Mouse (Mus musculus) intestine, embryonic 16.5 days (tissue): Measurements from ENCODE around the gene Otor. TPM values are rescaled to one million over a fixed set of nuclear protein-coding genes. Genes with fewer than 3 reads are reported as not detected.

ENCODE experiments used
- ATAC-seq: fragments of 200-750 bp; cut with Nextera tagmentation; 2 replicates; pipeline ENCODE4 v1.8.0; 2017; ENCODE audit warnings: moderate TSS enrichment, moderate library complexity
- H3K27ac ChIP-seq: fragments of 300-500 bp; sonication (generic); 2 replicates; pipeline ENCODE4 v1.5.1; 2014; ENCODE audit warnings: mild to moderate bottlenecking, low read length
- H3K27me3 ChIP-seq: fragments of 300-500 bp; sonication (generic); replicated peaks from 2 replicates; pipeline ENCODE4 v1.6.1; 2014; ENCODE audit warnings: low read length, control low read depth, mixed read lengths; ENCODE audit not compliant: control insufficient read depth, insufficient read depth
- H3K36me3 ChIP-seq: fragments of 300-500 bp; sonication (generic); 2 replicates; pipeline ENCODE4 v1.6.1; 2014; ENCODE audit warnings: low read length, control low read depth; ENCODE audit not compliant: control insufficient read depth, insufficient read depth
- H3K4me1 ChIP-seq: fragments of 300-500 bp; sonication (generic); 2 replicates; pipeline ENCODE4 v1.6.1; 2014; ENCODE audit warnings: low read length, control low read depth, mixed read lengths; ENCODE audit not compliant: control insufficient read depth, insufficient read depth
- H3K4me2 ChIP-seq: fragments of 300-500 bp; sonication (generic); 2 replicates; pipeline ENCODE4 v1.6.1; 2014; ENCODE audit warnings: low read depth, low read length, control low read depth
- H3K4me3 ChIP-seq: fragments of 300-500 bp; sonication (generic); 2 replicates; pipeline ENCODE4 v1.5.1; 2014; ENCODE audit warnings: mild to moderate bottlenecking, low read length
- H3K9ac ChIP-seq: fragments of 300-500 bp; sonication (generic); 2 replicates; pipeline ENCODE4 v1.6.1; 2014; ENCODE audit warnings: low read depth, low read length
- H3K9me3 ChIP-seq: fragments of 300-500 bp; sonication (generic); 2 replicates; pipeline ENCODE4 v1.6.1; 2016; ENCODE audit warnings: low read length, control low read depth; ENCODE audit not compliant: control insufficient read depth
- WGBS: fragments of 180-500 bp; shearing (Covaris S2); extraction: QIAGEN DNeasy Blood & Tissue Kit; methylation state at CpG from one replicate; pipeline ENCODE4 v1.1.7; 2014; 5-methylcytosine and 5-hydroxymethylcytosine counted together
- polyA plus RNA-seq: library from polyadenylated mRNA; unstranded; fragments of >200 nt; fragmentation: Nextera tagmentation; extraction: Ambion mirVana; gene quantifications from 2 replicates; pipeline ENCODE4 v1.2.1, GENCODE M21; 2015

The Otor gene
- polyA plus RNA-seq, 1 experiment from 2014 or later: 0.46 TPM

GRCm38 (mm10) chr2:143062812-143063792 is 15.2 kb upstream of the Otor start, which contains the start of gene Snrpb2:
Snrpb2 (plus strand) TSS chr2:143063039.
- H3K4me3 ChIP-seq: peak within 1 kb of the TSS; percentile 86
- ATAC-seq: peak; percentile 98
- H3K9ac ChIP-seq: peak within 1 kb of the TSS; percentile 79
- peak within 1 kb of the TSS; percentile 70 for H3K4me2 ChIP-seq
- H3K4me1 ChIP-seq: 0 out of 2 replicates have a peak, but pooled peaks cover 2% of the 10 kb centered on the region
- no peaks in the 10 kb centered on the region for H3K27me3 ChIP-seq
- H3K36me3 ChIP-seq: no peaks in the 10 kb centered on the region
- peak within 1 kb of the TSS; percentile 47 for H3K27ac ChIP-seq
- no peaks in the 10 kb centered on the region for H3K9me3 ChIP-seq
- under 1% methylated on average over 55 of the region's 55 CpGs for WGBS

GRCm38 (mm10) chr2:143065914-143066313 is 12.4 kb upstream of the Otor start:
- Histone ChIP-seq H3K36me3 (peaks cover 2% of the 10 kb centered on the region; the same call in 1 of the 2 replicates), H3K9ac (no peak overlapping the region), H3K27ac (no peak overlapping the region), H3K27me3 (no peaks in the 10 kb centered on the region), H3K4me2 (no peak overlapping the region), H3K9me3 (no peaks in the 10 kb centered on the region), H3K4me1 (0 out of 2 replicates have a peak, but pooled peaks cover 2% of the 10 kb centered on the region), H3K4me3 (no peak overlapping the region)
- ATAC-seq: no peak
- 92% methylated on average over 3 of the region's 3 CpGs for WGBS

- Histone ChIP-seq H3K27ac (no peak overlapping the region), H3K4me2 (no peak overlapping the region), H3K36me3 (no peaks in the 10 kb centered on the region), H3K4me3 (no peak overlapping the region), H3K9me3 (no peaks in the 10 kb centered on the region), H3K9ac (no peak overlapping the region), H3K4me1 (no peaks in the 10 kb centered on the region), H3K27me3 (no peaks in the 10 kb centered on the region)
- no peak for ATAC-seq
- WGBS: 42% methylated on average over 3 of the region's 3 CpGs
Observed at GRCm38 (mm10) chr2:143081693-143082092, 3.4 kb downstream of the Otor start.

DNA sequence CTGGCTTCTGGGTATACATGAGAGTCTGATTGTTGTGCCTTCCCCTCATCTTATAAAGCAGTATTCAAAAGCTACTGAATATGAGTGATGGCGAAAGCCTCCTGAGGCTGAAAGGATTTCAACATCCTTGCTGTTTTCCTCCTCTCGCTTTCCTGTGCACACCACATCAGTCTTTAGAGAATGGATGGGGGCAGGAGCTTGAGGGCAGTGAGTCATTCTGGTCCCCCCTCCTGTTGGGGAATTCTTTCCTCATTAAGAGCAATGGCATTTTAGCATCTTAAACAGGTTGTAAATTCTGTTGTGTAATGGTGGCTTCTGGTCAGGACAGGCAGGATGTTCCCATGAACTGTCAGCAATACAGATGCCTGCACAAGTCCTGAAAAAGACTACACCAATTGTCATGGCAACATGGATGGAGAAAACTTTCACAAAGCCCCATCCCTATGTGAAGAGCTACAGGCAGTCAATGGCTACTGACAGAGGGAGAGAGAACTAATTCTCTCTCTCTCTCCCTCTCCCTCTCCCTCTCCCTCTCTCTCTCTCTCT is 6.7 kb downstream of the Otor start:
- Histone ChIP-seq H3K4me2 (no peak overlapping the region), H3K9me3 (no peaks in the 10 kb centered on the region), H3K36me3 (no peaks in the 10 kb centered on the region), H3K4me1 (no peaks in the 10 kb centered on the region), H3K9ac (no peak overlapping the region), H3K4me3 (no peak overlapping the region), H3K27ac (no peak overlapping the region), H3K27me3 (no peaks in the 10 kb centered on the region)
- no peak for ATAC-seq
- 74% methylated on average over 2 of the region's 2 CpGs for WGBS

- Histone ChIP-seq H3K27ac (no peak overlapping the region), H3K9me3 (no peaks in the 10 kb centered on the region), H3K36me3 (no peaks in the 10 kb centered on the region), H3K4me3 (no peak overlapping the region), H3K9ac (no peak overlapping the region), H3K4me2 (no peak overlapping the region), H3K4me1 (no peaks in the 10 kb centered on the region), H3K27me3 (no peaks in the 10 kb centered on the region)
- no peak for ATAC-seq
- 77% methylated on average over 8 of the region's 8 CpGs for WGBS
Observed at GRCm38 (mm10) chr2:143089866-143090265, 11.6 kb downstream of the Otor start.

GRCm38 (mm10) chr2:143093726-143094125 is 15.5 kb downstream of the Otor start:
- WGBS: 16% methylated on average over 6 of the region's 6 CpGs
- no peak for ATAC-seq
- H3K27ac ChIP-seq: no peak overlapping the region
- no peak overlapping the region for H3K4me2 ChIP-seq
- H3K36me3 ChIP-seq: no peaks in the 10 kb centered on the region
- H3K4me3 ChIP-seq: no peak overlapping the region
- H3K9ac ChIP-seq: no peak overlapping the region
- H3K4me1 ChIP-seq: no peaks in the 10 kb centered on the region
- H3K9me3 ChIP-seq: no peaks in the 10 kb centered on the region
- H3K27me3 ChIP-seq: no peaks in the 10 kb centered on the region

DNA sequence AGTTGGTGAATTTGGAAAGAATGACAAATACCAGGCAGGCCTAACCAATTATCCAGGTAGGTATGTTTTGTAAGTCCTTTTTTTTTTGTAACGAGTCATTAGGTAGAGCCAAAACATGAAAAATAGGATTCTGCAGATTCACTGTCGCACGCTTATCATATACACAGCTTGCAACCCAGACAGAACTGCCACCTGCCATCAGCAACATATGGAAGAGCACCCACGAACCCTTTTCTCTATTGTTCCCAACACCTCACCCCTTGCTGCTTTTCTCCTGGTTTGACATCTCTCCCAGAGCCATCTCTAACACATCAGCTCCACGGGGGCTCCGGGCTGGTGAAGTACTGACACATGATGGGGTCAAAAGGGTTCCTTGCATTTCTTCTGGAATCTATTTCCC is 16.5 kb downstream of the Otor start:
- Histone ChIP-seq H3K9me3 (no peaks in the 10 kb centered on the region), H3K27me3 (no peaks in the 10 kb centered on the region), H3K27ac (no peak overlapping the region), H3K9ac (no peak overlapping the region), H3K4me1 (no peaks in the 10 kb centered on the region), H3K36me3 (no peaks in the 10 kb centered on the region), H3K4me2 (no peak overlapping the region), H3K4me3 (no peak overlapping the region)
- 68% methylated on average over 6 of the region's 6 CpGs for WGBS
- ATAC-seq: no peak

DNA sequence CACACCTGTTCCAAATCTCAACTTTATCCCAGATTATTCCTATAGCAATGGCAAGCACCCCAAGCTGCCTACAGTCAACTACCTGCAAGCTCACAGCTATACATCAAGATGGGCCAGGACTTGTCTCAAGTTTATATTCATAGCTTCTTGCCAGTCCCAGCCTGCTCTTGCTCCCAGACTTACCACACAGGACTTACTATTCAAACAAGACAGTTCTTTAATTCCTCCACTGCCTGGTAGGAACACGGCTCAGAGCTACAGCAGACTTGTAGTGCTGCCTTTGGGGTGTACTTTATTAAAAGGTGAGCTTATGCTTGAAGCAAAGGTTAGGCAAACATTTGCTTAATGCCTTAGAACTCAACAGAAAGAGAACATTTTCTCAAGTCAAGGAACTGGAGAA is 18.9 kb downstream of the Otor start:
- Histone ChIP-seq H3K9me3 (no peaks in the 10 kb centered on the region), H3K27ac (no peak overlapping the region), H3K36me3 (no peaks in the 10 kb centered on the region), H3K27me3 (no peaks in the 10 kb centered on the region), H3K4me2 (no peak overlapping the region), H3K4me1 (no peaks in the 10 kb centered on the region), H3K9ac (no peak overlapping the region), H3K4me3 (no peak overlapping the region)
- WGBS: 50% methylated on average over 1 of the region's 1 CpGs
- no peak for ATAC-seq

- H3K9ac ChIP-seq: no peak overlapping the region
- no peaks in the 10 kb centered on the region for H3K4me1 ChIP-seq
- no peaks in the 10 kb centered on the region for H3K9me3 ChIP-seq
- H3K4me3 ChIP-seq: no peak overlapping the region
- H3K27me3 ChIP-seq: no peaks in the 10 kb centered on the region
- ATAC-seq: no peak
- 73% methylated on average over 1 of the region's 1 CpGs for WGBS
- H3K36me3 ChIP-seq: no peaks in the 10 kb centered on the region
- H3K4me2 ChIP-seq: no peak overlapping the region
- H3K27ac ChIP-seq: no peak overlapping the region
Observed at GRCm38 (mm10) chr2:143113859-143114258, 35.6 kb downstream of the Otor start.
